Mouse (Mus musculus) brown adipose tissue, adult 24 weeks (tissue): ENCODE measurements around the gene Inha. TPM values are rescaled to one million over a fixed set of nuclear protein-coding genes. Genes with fewer than 3 reads are reported as not detected.

Experiments
- H3K27ac ChIP-seq: fragments of 200-500 bp; replicated peaks from 2 replicates; pipeline ENCODE4 v1.5.1; 2012; ENCODE audit warnings: low read depth, mild to moderate bottlenecking, low read length
- H3K4me1 ChIP-seq: fragments of 200-500 bp; 2 replicates; pipeline ENCODE4 v1.6.1; 2012; ENCODE audit warnings: low read length, mixed read lengths; ENCODE audit not compliant: control insufficient read depth, insufficient read depth, insufficient read length
- H3K4me3 ChIP-seq: fragments of 200-500 bp; 2 replicates; pipeline ENCODE4 v1.5.1; 2012; ENCODE audit warnings: low read depth, mild to moderate bottlenecking, low read length, moderate library complexity; ENCODE audit not compliant: insufficient read depth
- polyA plus RNA-seq: library from polyadenylated mRNA; stranded (reverse); fragments of >200 nt; gene quantifications from 2 replicates; pipeline ENCODE4 v1.2.4, GENCODE M21; 2012; ENCODE audit not compliant: missing spikeins, insufficient read depth, insufficient read length

The Inha gene
- polyA plus RNA-seq: not detected in 2 replicates

GRCm38 (mm10) chr1:75507006-75507405 is at the start of gene Inha:
Gene Inha (plus strand): TSS chr1:75507077.
- Histone ChIP-seq H3K27ac (no peak within 1 kb of the TSS), H3K4me3 (peak within 1 kb of the TSS; percentile 55), H3K4me1 (no peaks in the 10 kb centered on the region)

- Histone ChIP-seq H3K27ac (no peak overlapping the region), H3K4me3 (no peak overlapping the region), H3K4me1 (no peaks in the 10 kb centered on the region)
These were observed 49.2 kb upstream of the Inha start for GRCm38 (mm10) chr1:75457710-75458024.

- Histone ChIP-seq H3K4me3 (peak overlapping the region; percentile 34), H3K4me1 (no peaks in the 10 kb centered on the region), H3K27ac (no peak overlapping the region)
These were observed 48.7 kb upstream of the Inha start for GRCm38 (mm10) chr1:75458025-75458788.

- Histone ChIP-seq H3K4me3 (peak overlapping the region; percentile 34), H3K27ac (no peak overlapping the region)
These were observed 47.8 kb upstream of the Inha start for GRCm38 (mm10) chr1:75458789-75459684.

GRCm38 (mm10) chr1:75460297-75460696 is 46.6 kb upstream of the Inha start:
- H3K27ac ChIP-seq: no peak overlapping the region

More at GRCm38 (mm10) chr1:75458789-75459684, 47.8 kb upstream of the Inha start:
- no peaks in the 10 kb centered on the region for H3K4me1 ChIP-seq

GRCm38 (mm10) chr1:75462636-75463035 is 44.2 kb upstream of the Inha start:
- H3K27ac ChIP-seq: no peak overlapping the region
- no peaks in the 10 kb centered on the region for H3K4me1 ChIP-seq
- H3K4me3 ChIP-seq: no peak overlapping the region

More at GRCm38 (mm10) chr1:75460297-75460696, 46.6 kb upstream of the Inha start:
- Histone ChIP-seq H3K4me1 (no peaks in the 10 kb centered on the region), H3K4me3 (no peak overlapping the region)

- no peak overlapping the region for H3K27ac ChIP-seq
- no peaks in the 10 kb centered on the region for H3K4me1 ChIP-seq
These were observed 43.1 kb upstream of the Inha start for GRCm38 (mm10) chr1:75463652-75464204.

GRCm38 (mm10) chr1:75467215-75467927 is 39.5 kb upstream of the Inha start:
- H3K27ac ChIP-seq: no peak overlapping the region
- no peak overlapping the region for H3K4me3 ChIP-seq
- H3K4me1 ChIP-seq: no peaks in the 10 kb centered on the region

More at GRCm38 (mm10) chr1:75463652-75464204, 43.1 kb upstream of the Inha start:
- H3K4me3 ChIP-seq: no peak overlapping the region

- Histone ChIP-seq H3K4me1 (no peaks in the 10 kb centered on the region), H3K27ac (no peak overlapping the region), H3K4me3 (no peak overlapping the region)
These were observed 37.5 kb upstream of the Inha start for GRCm38 (mm10) chr1:75469287-75469825.

GRCm38 (mm10) chr1:75476441-75476840 is 30.4 kb upstream of the Inha start:
- Histone ChIP-seq H3K27ac (no peak overlapping the region), H3K4me3 (no peak overlapping the region), H3K4me1 (no peaks in the 10 kb centered on the region; the same call in 1 of the 2 replicates)

GRCm38 (mm10) chr1:75477264-75477965 is 29.5 kb upstream of the Inha start:
- no peaks in the 10 kb centered on the region; the same call in 1 of the 2 replicates for H3K4me1 ChIP-seq
- H3K27ac ChIP-seq: no peak overlapping the region
- no peak overlapping the region for H3K4me3 ChIP-seq

- Histone ChIP-seq H3K4me1 (no peaks in the 10 kb centered on the region; the same call in 1 of the 2 replicates), H3K27ac (no peak overlapping the region), H3K4me3 (no peak overlapping the region)
These were observed 28.9 kb upstream of the Inha start for GRCm38 (mm10) chr1:75477966-75478290.

GRCm38 (mm10) chr1:75478497-75478896 is 28.4 kb upstream of the Inha start:
- Histone ChIP-seq H3K4me1 (no peaks in the 10 kb centered on the region; the same call in 1 of the 2 replicates), H3K4me3 (peak overlapping the region; percentile 67), H3K27ac (no peak overlapping the region)
